In genomic region chr2:75612006-75612405, GRCm38 (mm10) we compare ENCODE assay signal across 14 mouse cellular contexts.
"Had no signal": no experiment of that assay in that cellular context is flagged by ENCODE, and none has a peak within 500 bp of the region (broad histone marks: within the 10 kb centered on the region; RNA-seq: fewer than 3 reads in every experiment).

No protein-coding gene starts in this region.

- H3K9me3 ChIP-seq: midbrain, embryonic 10.5 days; midbrain, embryonic 12.5 days; neural tube, embryonic 12.5 days; stomach, embryonic 15.5 days had no signal

- ATAC-seq: midbrain, embryonic 16.5 days had no signal

- H3K36me3 ChIP-seq: midbrain, embryonic 10.5 days; midbrain, embryonic 12.5 days; neural tube, embryonic 12.5 days; stomach, embryonic 15.5 days had no signal

- H3K9ac ChIP-seq: lung, embryonic 14.5 days; midbrain, embryonic 12.5 days; neural tube, embryonic 12.5 days; stomach, embryonic 15.5 days had no signal

- H3K27ac ChIP-seq: midbrain, embryonic 10.5 days; midbrain, embryonic 12.5 days; neural tube, embryonic 12.5 days had no signal

- H3K4me3 ChIP-seq: midbrain, embryonic 10.5 days; midbrain, embryonic 12.5 days; neural tube, embryonic 12.5 days had no signal

- DNase-seq: lung, adult 18-20 months; lung, embryonic 14.5 days; lung, postnatal 10 days; lung, postnatal 4 days; midbrain, embryonic 14.5 days; right cerebral cortex, postnatal 14 days; thymus, adult 18-20 months; thymus, postnatal 14 days; thymus, postnatal 36 days had no signal

- H3K4me2 ChIP-seq: midbrain, embryonic 12.5 days; neural tube, embryonic 12.5 days had no signal

- H3K27me3 ChIP-seq: stomach, embryonic 15.5 days had no signal
